Mouse (Mus musculus): Measurements from ENCODE around the gene Tfap4. TPM values are rescaled to one million over a fixed set of nuclear protein-coding genes. Genes with fewer than 3 reads are reported as not detected.

The Tfap4 gene
- polyA plus RNA-seq, 1 experiment from 2014 or later = 5.6 TPM

DNA sequence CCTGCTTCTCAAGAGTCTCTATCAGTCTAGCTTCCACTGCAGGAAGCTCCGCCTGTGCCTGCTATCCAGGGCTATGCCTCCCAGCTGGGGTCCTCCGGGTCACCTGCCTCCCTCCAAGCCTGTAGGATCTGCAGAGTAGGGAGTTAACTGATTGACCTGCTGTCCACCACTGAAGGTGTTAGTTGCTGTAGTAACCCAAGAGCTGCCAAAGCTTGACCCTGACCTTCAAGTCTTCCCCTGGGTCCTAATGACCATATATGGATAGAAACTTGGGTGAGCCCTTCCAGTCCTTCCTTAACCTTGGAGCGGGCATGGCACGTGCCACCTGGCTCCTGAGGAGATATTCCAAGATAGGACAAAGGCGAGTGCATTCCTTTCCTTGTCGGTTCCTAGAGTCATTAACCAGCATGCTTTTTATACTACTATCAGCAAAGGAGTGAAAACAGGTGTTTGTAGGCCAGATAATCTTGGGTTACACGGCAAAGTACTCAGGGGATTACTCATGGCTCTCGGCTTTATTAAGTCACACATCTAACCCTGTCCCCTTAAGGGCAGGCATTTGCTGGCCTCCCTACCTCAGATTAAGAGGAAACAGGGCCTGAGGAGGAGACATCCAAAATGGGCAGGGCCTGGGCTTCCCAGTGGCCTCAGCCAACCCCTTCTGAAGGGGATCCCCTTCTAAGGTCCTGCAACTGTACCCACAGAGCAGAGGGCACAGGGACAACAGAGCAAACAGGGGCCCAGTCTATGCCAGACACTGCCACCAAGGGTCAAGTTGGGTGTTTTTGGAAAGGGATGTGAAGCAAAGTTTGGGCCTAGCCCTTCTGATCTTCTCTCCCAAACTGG, 61.7 kb downstream of the Tfap4 start:
- H3K4me3 ChIP-seq (ENCODE audit: low read depth, low read length) = no peak overlapping the region
- no peak for ATAC-seq
- H3K9ac ChIP-seq (replicated peaks) = no peak overlapping the region
- H3K4me1 ChIP-seq (ENCODE audit: insufficient read depth) = peaks cover 4% of the 10 kb centered on the region
- no peak for DNase-seq
- WGBS (ENCODE audit: insufficient replicate concordance) = 73% methylated on average over 8 of the region's 8 CpGs
- H3K4me2 ChIP-seq (ENCODE audit: low read depth, low read length) = no peak overlapping the region
- H3K36me3 ChIP-seq (replicated peaks; ENCODE audit: insufficient read depth, low read length) = no peaks in the 10 kb centered on the region
- TF ChIP-seq CTCF (IDR thresholded peaks at IDR 0.05; ENCODE audit: low read depth) = no peak
- TF ChIP-seq EP300 (IDR thresholded peaks at IDR 0.05; ENCODE audit: low read depth) = no peak
- H3K27ac ChIP-seq (ENCODE audit: low read depth) = no peak overlapping the region
- no peaks in the 10 kb centered on the region for H3K27me3 ChIP-seq (ENCODE audit: insufficient read depth, low read length)
- H3K9me3 ChIP-seq (ENCODE audit: low read length) = no peaks in the 10 kb centered on the region

DNA sequence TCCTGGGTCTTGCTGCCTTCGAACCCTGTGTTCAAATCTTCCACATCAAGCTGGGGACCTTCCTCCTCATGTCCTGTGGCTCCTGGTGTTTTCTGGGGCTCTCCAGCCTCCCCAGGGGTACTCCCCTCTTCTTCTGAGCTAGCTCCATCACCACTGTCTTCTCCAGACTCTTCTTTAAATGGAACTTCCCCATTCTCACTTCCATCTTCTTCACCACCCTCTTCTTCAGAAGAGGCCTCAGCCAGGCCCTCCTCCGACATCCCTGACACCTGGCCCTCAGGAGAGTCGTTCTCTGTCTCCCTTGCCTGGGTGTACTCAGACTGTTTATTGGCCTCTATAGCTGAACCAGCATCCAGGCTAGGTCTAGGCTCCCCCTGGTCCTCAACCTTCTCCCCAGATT, 63.2 kb downstream of the Tfap4 start:
- Histone ChIP-seq H3K36me3 (replicated peaks; ENCODE audit: insufficient read depth, low read length) (no peaks in the 10 kb centered on the region), H3K27me3 (ENCODE audit: insufficient read depth, low read length) (no peaks in the 10 kb centered on the region), H3K4me1 (ENCODE audit: insufficient read depth) (peaks cover 6% of the 10 kb centered on the region), H3K4me3 (ENCODE audit: low read depth, low read length) (no peak overlapping the region), H3K27ac (ENCODE audit: low read depth) (no peak overlapping the region), H3K9me3 (ENCODE audit: low read length) (no peaks in the 10 kb centered on the region), H3K4me2 (ENCODE audit: low read depth, low read length) (no peak overlapping the region), H3K9ac (replicated peaks) (no peak overlapping the region)
- 54% methylated on average over 3 of the region's 3 CpGs for WGBS (ENCODE audit: insufficient replicate concordance)
- ATAC-seq (no peak), DNase-seq (no peak)
- TF ChIP-seq EP300 (IDR thresholded peaks at IDR 0.05; ENCODE audit: low read depth) = no peak
- TF ChIP-seq CTCF (IDR thresholded peaks at IDR 0.05; ENCODE audit: low read depth) = no peak

DNA sequence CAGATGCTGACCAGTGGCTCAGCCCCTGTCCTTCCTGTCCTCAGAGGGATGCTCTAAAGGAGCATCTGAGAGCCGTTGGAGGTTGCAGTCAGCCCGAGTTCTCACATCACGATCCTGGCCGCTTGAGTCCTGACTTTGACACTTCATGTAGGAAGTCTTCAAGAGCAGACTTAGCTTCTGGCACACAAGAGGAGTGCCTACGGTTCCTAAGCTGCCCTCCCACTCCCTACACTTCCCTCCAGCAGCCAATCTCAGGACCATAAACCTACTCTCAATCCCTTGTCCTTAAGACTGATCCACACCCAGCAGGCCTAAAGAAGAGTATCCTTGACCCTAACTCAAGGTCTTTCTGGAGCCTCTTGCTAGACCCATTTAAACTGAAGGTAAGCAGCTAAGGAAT, 63.8 kb downstream of the Tfap4 start:
- Histone ChIP-seq H3K4me1 (ENCODE audit: insufficient read depth) (peaks cover 3% of the 10 kb centered on the region), H3K27me3 (ENCODE audit: insufficient read depth, low read length) (no peaks in the 10 kb centered on the region), H3K9me3 (ENCODE audit: low read length) (no peaks in the 10 kb centered on the region), H3K4me2 (ENCODE audit: low read depth, low read length) (no peak overlapping the region), H3K4me3 (ENCODE audit: low read depth, low read length) (no peak overlapping the region), H3K27ac (ENCODE audit: low read depth) (no peak overlapping the region), H3K9ac (replicated peaks) (no peak overlapping the region), H3K36me3 (replicated peaks; ENCODE audit: insufficient read depth, low read length) (no peaks in the 10 kb centered on the region)
- DNase-seq = no peak
- ATAC-seq = no peak
- WGBS (ENCODE audit: insufficient replicate concordance) = 77% methylated on average over 5 of the region's 5 CpGs
- TF ChIP-seq CTCF (IDR thresholded peaks at IDR 0.05; ENCODE audit: low read depth) (no peak), EP300 (IDR thresholded peaks at IDR 0.05; ENCODE audit: low read depth) (no peak)

Other genes starting within 250 kb of the Tfap4 start
- gene Adcy9, start 139.4 kb downstream of the Tfap4 start, polyA plus RNA-seq (2015; fragmentation: Nextera tagmentation; extraction: Ambion mirVana) = 0.80 and 0.94 TPM in 2 replicates
- gene Srl, start 18.0 kb downstream of the Tfap4 start, polyA plus RNA-seq (2015; fragmentation: Nextera tagmentation; extraction: Ambion mirVana) = 1.00 and 3.0 TPM in 2 replicates
- 1.7 and 1.9 TPM in 2 replicates for gene Glis2, start 34.9 kb upstream of the Tfap4 start, polyA plus RNA-seq (2015; fragmentation: Nextera tagmentation; extraction: Ambion mirVana)
- gene Pam16, start 65.1 kb upstream of the Tfap4 start, polyA plus RNA-seq (2015; fragmentation: Nextera tagmentation; extraction: Ambion mirVana) = 59.7 and 66.3 TPM in 2 replicates
- gene Vasn, start 80.1 kb upstream of the Tfap4 start, polyA plus RNA-seq (2015; fragmentation: Nextera tagmentation; extraction: Ambion mirVana) = 1.6 and 1.9 TPM in 2 replicates
- 66.0 and 70.5 TPM in 2 replicates for gene Dnaja3, start 80.1 kb upstream of the Tfap4 start, polyA plus RNA-seq (2015; fragmentation: Nextera tagmentation; extraction: Ambion mirVana)
- 6.8 and 10.3 TPM in 2 replicates for gene Coro7, start 119.9 kb upstream of the Tfap4 start, polyA plus RNA-seq (2015; fragmentation: Nextera tagmentation; extraction: Ambion mirVana)
- gene Nmral1, start 159.5 kb upstream of the Tfap4 start, polyA plus RNA-seq (2015; fragmentation: Nextera tagmentation; extraction: Ambion mirVana) = 20.4 and 24.1 TPM in 2 replicates
- gene Hmox2, start 166.5 kb upstream of the Tfap4 start, polyA plus RNA-seq (2015; fragmentation: Nextera tagmentation; extraction: Ambion mirVana) = 56.8 and 57.7 TPM in 2 replicates
- gene Cdip1, start 230.4 kb upstream of the Tfap4 start, polyA plus RNA-seq (2015; fragmentation: Nextera tagmentation; extraction: Ambion mirVana) = 46.8 and 50.3 TPM in 2 replicates